Mouse (Mus musculus) limb, embryonic 15.5 days (tissue): Measurements from ENCODE around the gene Smoc2. TPM values are rescaled to one million over a fixed set of nuclear protein-coding genes. Genes with fewer than 3 reads are reported as not detected.

ENCODE experiments used
- ATAC-seq: fragments of 200-750 bp; cut with Nextera tagmentation; 2 replicates; pipeline ENCODE4 v1.8.0; 2017; ENCODE audit warnings: low read depth, moderate TSS enrichment; ENCODE audit not compliant: insufficient number of reproducible peaks, low FRiP score, low TSS enrichment
- H3K27ac ChIP-seq: fragments of 300-500 bp; sonication (generic); 2 replicates; pipeline ENCODE4 v1.5.1; 2015; ENCODE audit warnings: moderate library complexity, mild to moderate bottlenecking, inconsistent platforms
- H3K27me3 ChIP-seq: fragments of 300-500 bp; sonication (generic); 2 replicates; pipeline ENCODE4 v1.6.1; 2015; ENCODE audit warnings: inconsistent platforms
- H3K36me3 ChIP-seq: fragments of 300-500 bp; sonication (generic); 2 replicates; pipeline ENCODE4 v1.6.1; 2015; ENCODE audit warnings: inconsistent platforms
- H3K4me1 ChIP-seq: fragments of 300-500 bp; sonication (generic); 2 replicates; pipeline ENCODE4 v1.6.1; 2015; ENCODE audit warnings: inconsistent platforms
- H3K4me2 ChIP-seq: fragments of 300-500 bp; sonication (generic); 2 replicates; pipeline ENCODE4 v1.6.1; 2015; ENCODE audit warnings: mild to moderate bottlenecking, inconsistent platforms
- H3K4me3 ChIP-seq: fragments of 300-500 bp; sonication (generic); 2 replicates; pipeline ENCODE4 v1.5.1; 2015; ENCODE audit warnings: mild to moderate bottlenecking, inconsistent platforms
- H3K9ac ChIP-seq: fragments of 300-500 bp; sonication (generic); 2 replicates; pipeline ENCODE4 v1.6.1; 2015; ENCODE audit warnings: inconsistent platforms
- H3K9me3 ChIP-seq: fragments of 300-500 bp; sonication (generic); 2 replicates; pipeline ENCODE4 v1.6.1; 2016; ENCODE audit warnings: inconsistent platforms
- WGBS: fragments of 180-500 bp; shearing (Covaris S2); methylation state at CpG from one replicate; pipeline ENCODE4 v1.1.7; 2015; 5-methylcytosine and 5-hydroxymethylcytosine counted together
- polyA plus RNA-seq: library from polyadenylated mRNA; unstranded; fragments of >200 nt; fragmentation: Nextera tagmentation; extraction: Ambion mirVana; gene quantifications from 2 replicates; pipeline ENCODE4 v1.2.1, GENCODE M21; 2015

Smoc2 gene
- polyA plus RNA-seq, 1 experiment from 2014 or later: 183 TPM

DNA sequence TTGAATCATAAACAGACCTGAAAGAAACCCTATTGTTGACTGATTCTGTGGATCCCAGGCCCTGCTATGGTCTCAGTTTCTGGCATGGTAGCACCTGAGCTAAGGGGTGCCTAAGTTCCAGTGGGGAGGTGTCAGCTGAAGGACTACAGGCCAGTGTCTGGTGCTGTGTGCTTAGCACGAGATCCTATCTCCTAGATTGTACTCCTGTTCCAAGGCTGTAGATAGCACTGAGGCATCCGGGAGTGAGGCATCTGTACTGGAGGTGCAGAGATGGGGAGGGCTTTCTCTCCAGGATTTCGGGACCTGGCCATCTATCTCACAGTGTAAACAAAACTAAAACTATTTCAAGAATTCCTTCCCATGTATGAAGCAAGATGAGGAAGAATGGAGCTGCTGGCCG, 38.1 kb downstream of the Smoc2 start:
- Histone ChIP-seq H3K27ac (no peak overlapping the region), H3K9me3 (no peaks in the 10 kb centered on the region), H3K9ac (no peak overlapping the region), H3K4me3 (no peak overlapping the region), H3K36me3 (no peaks in the 10 kb centered on the region), H3K4me2 (no peak overlapping the region), H3K27me3 (no peaks in the 10 kb centered on the region), H3K4me1 (0 out of 2 replicates have a peak, but pooled peaks cover 4% of the 10 kb centered on the region)
- 65% methylated on average over 4 of the region's 4 CpGs for WGBS
- ATAC-seq: no peak

DNA sequence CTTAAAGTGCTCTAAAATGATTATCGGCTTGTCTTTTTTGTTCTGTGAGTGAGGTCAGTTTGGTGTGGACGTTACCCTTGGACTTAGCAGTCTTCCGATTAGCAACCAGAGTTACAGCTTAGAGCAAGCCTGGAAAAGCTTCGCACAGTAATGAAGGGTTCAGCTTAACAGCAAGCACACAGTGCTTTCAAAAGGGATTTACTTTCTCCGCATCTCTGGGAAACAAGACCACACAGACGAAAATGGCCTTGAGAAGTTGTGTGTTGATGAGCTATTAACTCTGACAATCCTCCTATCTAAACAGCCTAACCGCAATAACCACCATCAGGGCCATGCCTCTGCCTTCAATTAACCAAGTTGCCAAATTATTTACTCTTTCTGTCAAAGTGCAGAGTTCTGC, 46.9 kb downstream of the Smoc2 start:
- H3K27me3 ChIP-seq: no peaks in the 10 kb centered on the region
- no peak for ATAC-seq
- 70% methylated on average over 7 of the region's 7 CpGs for WGBS
- H3K4me2 ChIP-seq: no peak overlapping the region
- 0 out of 2 replicates have a peak, but pooled peaks cover 4% of the 10 kb centered on the region for H3K36me3 ChIP-seq
- H3K9ac ChIP-seq: no peak overlapping the region
- no peak overlapping the region for H3K4me3 ChIP-seq
- H3K27ac ChIP-seq: no peak overlapping the region
- no peaks in the 10 kb centered on the region for H3K4me1 ChIP-seq
- no peaks in the 10 kb centered on the region for H3K9me3 ChIP-seq

DNA sequence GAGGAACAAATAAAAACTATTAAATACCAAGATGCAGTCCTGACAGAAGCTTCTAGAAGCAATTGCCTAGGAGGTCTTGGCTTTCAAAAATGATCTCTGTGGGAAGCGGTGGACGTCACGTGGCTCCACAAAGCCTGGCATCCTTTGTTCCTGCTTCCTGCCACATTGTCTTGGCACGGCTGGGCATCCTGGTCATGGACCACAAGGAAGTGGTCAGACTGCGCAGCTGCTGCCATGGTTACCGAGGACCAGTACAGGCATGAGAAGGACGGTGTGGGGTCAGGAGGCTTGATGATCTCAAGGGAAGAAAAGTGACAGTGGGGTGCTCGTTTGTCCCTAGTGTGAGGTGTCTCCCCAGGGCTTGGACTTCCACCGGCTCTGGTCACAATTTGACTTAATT, 48.7 kb downstream of the Smoc2 start:
- no peak overlapping the region for H3K27ac ChIP-seq
- no peaks in the 10 kb centered on the region for H3K4me1 ChIP-seq
- H3K4me2 ChIP-seq: no peak overlapping the region
- H3K36me3 ChIP-seq: 0 out of 2 replicates have a peak, but pooled peaks cover 4% of the 10 kb centered on the region
- H3K9ac ChIP-seq: no peak overlapping the region
- no peak for ATAC-seq
- WGBS: 78% methylated on average over 9 of the region's 9 CpGs
- H3K9me3 ChIP-seq: no peaks in the 10 kb centered on the region
- no peak overlapping the region for H3K4me3 ChIP-seq
- no peaks in the 10 kb centered on the region for H3K27me3 ChIP-seq

DNA sequence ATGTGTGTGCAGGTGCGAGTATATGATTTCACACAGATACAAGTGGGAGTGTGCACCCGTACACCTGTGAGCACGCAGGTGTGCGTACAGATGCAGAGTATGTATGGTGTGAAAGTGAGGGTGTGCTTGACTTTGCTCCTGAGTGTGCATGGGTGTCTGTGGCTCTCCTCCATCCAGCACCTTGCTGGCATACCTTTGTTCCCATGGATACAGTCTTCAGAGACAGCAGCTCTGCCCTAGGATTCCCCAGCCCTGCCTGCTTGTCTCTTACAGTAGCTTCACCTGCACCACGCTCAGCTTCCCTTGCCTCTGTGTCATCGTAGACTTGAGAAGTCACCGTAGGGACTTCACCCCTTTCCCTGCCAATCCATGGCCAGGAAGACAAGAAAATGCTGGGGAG, 51.2 kb downstream of the Smoc2 start:
- H3K4me2 ChIP-seq: no peak overlapping the region
- no peaks in the 10 kb centered on the region for H3K27me3 ChIP-seq
- H3K36me3 ChIP-seq: 0 out of 2 replicates have a peak, but pooled peaks cover 4% of the 10 kb centered on the region
- H3K4me1 ChIP-seq: no peaks in the 10 kb centered on the region
- no peak overlapping the region for H3K4me3 ChIP-seq
- no peak for ATAC-seq
- no peak overlapping the region for H3K9ac ChIP-seq
- no peaks in the 10 kb centered on the region for H3K9me3 ChIP-seq
- WGBS: 92% methylated on average over 7 of the region's 7 CpGs
- no peak overlapping the region for H3K27ac ChIP-seq

DNA sequence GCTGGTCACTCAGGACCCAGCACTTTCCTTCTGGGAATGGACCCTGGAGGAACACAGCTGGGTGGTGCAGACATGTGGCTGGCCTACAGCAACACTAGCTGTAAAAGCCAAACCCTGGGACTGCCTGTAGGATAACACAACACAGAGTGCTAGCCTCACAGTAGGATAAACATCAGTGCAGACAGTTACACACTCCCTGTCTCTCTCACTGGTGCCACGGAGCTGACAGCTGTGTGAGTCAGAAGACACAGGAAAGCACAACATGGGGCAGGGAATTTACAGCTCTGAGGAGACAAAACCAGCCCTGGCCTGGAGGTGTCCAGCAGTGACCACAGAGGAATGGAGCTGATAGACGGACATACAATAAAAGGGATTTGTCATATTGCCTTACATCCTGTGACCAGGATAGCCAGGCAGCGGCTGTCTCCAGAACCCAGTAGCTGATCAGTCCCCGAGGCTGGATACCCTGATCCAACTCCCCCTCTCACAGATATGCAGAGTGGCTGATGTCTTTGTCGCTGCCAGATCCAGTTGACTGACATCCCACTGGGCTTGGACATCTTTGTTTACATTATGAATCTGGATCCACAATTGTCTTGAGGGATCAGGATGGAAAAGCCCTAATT, 60.7 kb downstream of the Smoc2 start:
- no peak for ATAC-seq
- peaks cover 5% of the 10 kb centered on the region; the same call in 1 of the 2 replicates for H3K36me3 ChIP-seq

DNA sequence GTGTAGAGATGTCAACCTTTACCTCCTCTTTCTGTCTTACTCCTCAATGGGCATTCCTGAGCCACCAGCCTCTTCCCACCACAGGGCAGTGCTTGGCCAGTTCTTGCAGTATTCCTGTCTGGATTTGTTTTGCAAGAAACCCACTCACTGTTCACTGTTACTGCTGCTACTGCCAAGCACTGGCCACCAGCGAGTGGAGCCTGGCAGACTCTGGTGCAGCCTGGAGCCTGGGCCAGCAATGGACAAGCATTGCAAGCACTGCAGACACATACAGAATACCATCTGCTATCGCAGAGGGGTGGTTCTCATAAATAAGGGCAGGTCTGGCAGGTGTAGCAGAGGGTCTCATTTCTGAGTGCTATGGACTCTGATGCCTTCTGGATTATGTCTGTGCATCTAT, 61.4 kb downstream of the Smoc2 start:
- Histone ChIP-seq H3K9ac (no peak overlapping the region), H3K4me2 (no peak overlapping the region), H3K4me1 (peaks cover 3% of the 10 kb centered on the region; the same call in 1 of the 2 replicates), H3K9me3 (no peaks in the 10 kb centered on the region), H3K27ac (no peak overlapping the region), H3K27me3 (0 out of 2 replicates have a peak, but pooled peaks cover 2% of the 10 kb centered on the region), H3K4me3 (no peak overlapping the region), H3K36me3 (peaks cover 5% of the 10 kb centered on the region; the same call in 1 of the 2 replicates)
- WGBS: 78% methylated on average over 2 of the region's 2 CpGs
- no peak for ATAC-seq

More for the DNA sequence above, 60.7 kb downstream of the Smoc2 start:
- Histone ChIP-seq H3K4me1 (peaks cover 3% of the 10 kb centered on the region; the same call in 1 of the 2 replicates), H3K9ac (no peak overlapping the region), H3K4me2 (no peak overlapping the region), H3K4me3 (no peak overlapping the region), H3K27me3 (no peaks in the 10 kb centered on the region), H3K9me3 (no peaks in the 10 kb centered on the region), H3K27ac (no peak overlapping the region)
- 51% methylated on average over 5 of the region's 5 CpGs for WGBS

DNA sequence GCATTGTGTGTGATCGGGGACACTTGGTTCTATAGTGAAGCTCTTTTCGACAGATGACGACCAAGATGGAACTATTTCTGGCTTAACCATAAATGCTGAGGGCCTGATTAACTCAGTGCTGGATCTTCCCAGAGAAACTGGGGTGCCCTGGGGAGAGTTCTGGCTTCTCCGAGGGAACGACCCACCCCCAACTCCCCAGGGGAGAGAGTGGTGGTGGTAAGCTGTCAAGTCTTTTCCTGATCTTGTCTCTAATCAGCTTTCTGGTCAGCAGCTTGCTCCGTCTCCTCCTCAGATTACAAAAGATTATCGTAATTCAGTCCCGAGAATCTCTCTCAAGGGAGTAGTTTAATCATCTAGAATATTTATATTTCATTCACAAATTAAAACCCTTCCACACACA, 63.2 kb downstream of the Smoc2 start:
- 56% methylated on average over 8 of the region's 8 CpGs for WGBS
- Histone ChIP-seq H3K4me3 (no peak overlapping the region), H3K27me3 (0 out of 2 replicates have a peak, but pooled peaks cover 2% of the 10 kb centered on the region), H3K27ac (no peak overlapping the region), H3K36me3 (peaks cover 11% of the 10 kb centered on the region; the same call in 1 of the 2 replicates), H3K9ac (no peak overlapping the region), H3K4me1 (no peaks in the 10 kb centered on the region; the same call in 1 of the 2 replicates), H3K9me3 (no peaks in the 10 kb centered on the region), H3K4me2 (no peak overlapping the region)
- no peak for ATAC-seq

DNA sequence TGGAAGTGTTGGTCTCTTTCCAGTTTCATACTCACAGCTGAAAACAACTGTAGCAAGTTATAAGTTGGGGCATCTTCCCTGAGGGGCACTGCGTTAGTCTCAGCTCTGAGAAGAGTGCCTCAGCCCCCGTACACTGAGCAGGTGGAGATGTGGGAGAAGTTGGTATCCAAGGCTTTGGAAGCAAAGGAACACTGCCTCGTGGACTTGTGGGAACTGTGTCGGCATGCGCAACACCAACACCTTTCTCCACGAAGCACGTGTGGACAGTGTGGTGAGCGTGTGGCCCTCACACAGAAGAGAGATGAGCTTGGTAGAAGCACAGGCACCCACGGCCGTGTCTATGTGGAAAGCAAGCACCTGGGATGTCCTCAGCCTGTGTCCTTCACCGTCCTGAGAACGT, 64.1 kb downstream of the Smoc2 start:
- no peak overlapping the region for H3K9ac ChIP-seq
- H3K4me1 ChIP-seq: no peaks in the 10 kb centered on the region
- peaks cover 10% of the 10 kb centered on the region; the same call in 1 of the 2 replicates for H3K36me3 ChIP-seq
- H3K27me3 ChIP-seq: 0 out of 2 replicates have a peak, but pooled peaks cover 2% of the 10 kb centered on the region
- H3K4me2 ChIP-seq: no peak overlapping the region
- no peak overlapping the region for H3K4me3 ChIP-seq
- 87% methylated on average over 12 of the region's 12 CpGs for WGBS
- no peak for ATAC-seq
- H3K27ac ChIP-seq: no peak overlapping the region
- no peaks in the 10 kb centered on the region for H3K9me3 ChIP-seq

DNA sequence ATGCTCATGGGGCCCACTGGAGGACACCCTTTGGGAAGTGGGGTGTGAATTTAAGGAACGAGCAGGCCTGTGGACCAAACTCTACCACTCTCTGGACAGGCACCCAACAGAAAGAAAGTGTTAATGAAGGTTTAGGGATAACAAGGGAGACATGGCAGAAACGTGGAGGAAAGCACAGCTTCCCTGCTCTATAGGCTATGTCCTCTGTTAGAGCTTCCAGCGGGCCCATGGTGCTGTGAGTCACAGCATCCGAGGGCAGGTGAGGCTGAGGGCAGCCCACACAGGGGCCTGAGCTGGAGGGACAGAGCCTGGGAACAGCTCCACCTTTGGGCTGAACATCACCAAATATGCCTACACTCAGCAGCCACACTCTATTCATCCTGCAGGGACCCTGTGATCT, 66.2 kb downstream of the Smoc2 start:
- Histone ChIP-seq H3K4me3 (no peak overlapping the region), H3K4me1 (no peaks in the 10 kb centered on the region), H3K36me3 (peaks cover 7% of the 10 kb centered on the region; the same call in 1 of the 2 replicates), H3K4me2 (no peak overlapping the region), H3K9me3 (no peaks in the 10 kb centered on the region), H3K27me3 (0 out of 2 replicates have a peak, but pooled peaks cover 2% of the 10 kb centered on the region), H3K9ac (no peak overlapping the region), H3K27ac (no peak overlapping the region)
- 77% methylated on average over 4 of the region's 4 CpGs for WGBS
- ATAC-seq: no peak

DNA sequence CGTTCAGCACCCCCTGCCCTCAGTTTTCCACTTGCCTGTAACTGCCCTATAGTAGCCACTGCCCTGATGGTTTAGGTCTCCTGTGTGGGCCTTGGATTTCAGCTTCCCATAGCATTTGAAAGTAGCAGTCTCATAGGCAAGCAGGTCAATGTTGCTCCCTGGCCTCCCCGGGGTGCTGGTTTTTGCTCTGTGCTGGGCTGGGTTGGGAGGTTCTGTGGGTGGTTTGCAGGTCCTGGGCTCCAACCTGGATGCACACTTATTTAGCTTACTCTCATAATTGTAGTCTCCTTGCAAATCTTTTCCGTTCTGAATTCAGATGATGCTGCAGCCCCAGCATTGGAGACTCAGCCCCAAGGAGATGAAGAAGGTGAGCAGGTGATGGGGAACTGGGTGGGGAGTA, 67.6 kb downstream of the Smoc2 start:
- no peak overlapping the region for H3K27ac ChIP-seq
- 89% methylated on average over 3 of the region's 3 CpGs for WGBS
- H3K27me3 ChIP-seq: 0 out of 2 replicates have a peak, but pooled peaks cover 2% of the 10 kb centered on the region
- no peaks in the 10 kb centered on the region for H3K4me1 ChIP-seq
- peaks cover 9% of the 10 kb centered on the region; the same call in 1 of the 2 replicates for H3K36me3 ChIP-seq
- no peak overlapping the region for H3K4me2 ChIP-seq
- H3K9ac ChIP-seq: no peak overlapping the region
- no peak overlapping the region for H3K4me3 ChIP-seq
- no peaks in the 10 kb centered on the region for H3K9me3 ChIP-seq
- no peak for ATAC-seq

DNA sequence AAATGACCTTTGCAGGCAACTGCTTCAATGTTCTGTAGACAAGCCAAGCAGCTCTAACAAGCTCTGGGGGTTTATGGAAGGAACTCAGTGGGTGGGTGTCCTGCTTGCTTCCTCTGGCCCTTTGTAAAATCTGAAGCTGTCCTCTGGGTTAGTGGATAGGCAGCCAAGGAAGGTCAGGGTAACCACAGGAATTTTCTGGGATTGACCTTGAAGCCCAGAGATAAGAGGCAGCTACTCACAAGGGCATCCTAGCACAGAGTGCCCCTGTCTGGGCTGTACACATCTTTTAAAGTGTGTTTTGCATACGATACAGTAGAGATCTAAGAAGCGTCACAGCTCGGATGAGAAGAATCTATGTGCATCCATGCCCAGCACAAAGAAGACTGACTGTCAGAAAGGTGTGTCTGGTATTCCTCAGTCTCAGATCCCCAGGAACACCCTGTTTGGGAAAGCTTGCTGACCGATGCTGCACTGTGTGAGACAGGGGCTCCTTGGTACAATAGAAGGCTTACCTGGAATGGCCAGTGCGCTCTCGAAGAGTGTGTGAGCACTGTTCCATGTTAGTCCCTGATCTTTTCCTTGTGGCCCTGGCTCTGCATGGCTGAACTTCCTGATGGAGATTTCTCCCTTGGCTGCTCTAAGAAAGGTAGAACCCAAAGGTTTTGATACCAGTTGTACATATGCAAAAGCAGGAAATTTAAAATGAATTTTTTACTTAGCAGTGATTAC, 69.9 kb downstream of the Smoc2 start:
- H3K4me3 ChIP-seq: no peak overlapping the region
- H3K9me3 ChIP-seq: no peaks in the 10 kb centered on the region
- 84% methylated on average over 6 of the region's 6 CpGs for WGBS
- H3K36me3 ChIP-seq: peaks cover 13% of the 10 kb centered on the region; the same call in 1 of the 2 replicates
- H3K4me2 ChIP-seq: no peak overlapping the region
- H3K4me1 ChIP-seq: no peaks in the 10 kb centered on the region
- H3K27ac ChIP-seq: no peak overlapping the region
- no peak overlapping the region for H3K9ac ChIP-seq
- no peak for ATAC-seq
- H3K27me3 ChIP-seq: 0 out of 2 replicates have a peak, but pooled peaks cover 2% of the 10 kb centered on the region
